Mouse (Mus musculus) liver, adult 2 months (tissue): ENCODE measurements at regions not wholly inside any gene's neighbourhood (a gene's known extent, or its start where the extent isn't known, plus 50 kb on each side); places are given as distances from the start of the nearest gene placed in this dataset.

Source experiments
- CTCF ChIP-seq: fragments of 200-500 bp; IDR thresholded peaks from 2 replicates; pipeline ENCODE4 v1.5.1; 2011; ENCODE audit warnings: low read depth, low read length, control low read depth
- POLR2A ChIP-seq: fragments of 200-500 bp; IDR thresholded peaks from 2 replicates; pipeline ENCODE4 v1.6.1; 2011; ENCODE audit warnings: low read length, control low read depth; ENCODE audit not compliant: insufficient read depth; ENCODE audit errors: extremely low read depth

GRCm38 (mm10) chr15:86582240-86583090 is 368.2 kb downstream of the Tbc1d22a start:
- no peak for TF ChIP-seq POLR2A
- no peak for TF ChIP-seq CTCF
